Mouse (Mus musculus) midbrain, postnatal 0 days (tissue): Measurements from ENCODE around the gene Chrnd. TPM values are rescaled to one million over a fixed set of nuclear protein-coding genes. Genes with fewer than 3 reads are reported as not detected.

Source experiments
- ATAC-seq: fragments of 200-750 bp; cut with Nextera tagmentation; 2 replicates; pipeline ENCODE4 v1.8.0; 2017; ENCODE audit warnings: moderate number of reproducible peaks, mild to moderate bottlenecking, moderate TSS enrichment, moderate library complexity; ENCODE audit not compliant: low FRiP score
- DNase-seq: peaks from one replicate; pipeline ENCODE4 v3.0.0-alpha.2; 2015; ENCODE audit warnings: low spot score
- H3K27ac ChIP-seq: fragments of 300-500 bp; sonication (generic); 2 replicates; pipeline ENCODE4 v1.5.1; 2014; ENCODE audit warnings: low read depth, mild to moderate bottlenecking, low read length, mixed read lengths
- H3K27me3 ChIP-seq: fragments of 300-500 bp; sonication (generic); 2 replicates; pipeline ENCODE4 v1.6.1; 2014; ENCODE audit warnings: low read length, control low read depth, mixed read lengths; ENCODE audit not compliant: insufficient read depth
- H3K36me3 ChIP-seq: fragments of 300-500 bp; sonication (generic); 2 replicates; pipeline ENCODE4 v1.6.1; 2014; ENCODE audit warnings: low read length, control low read depth, mixed read lengths; ENCODE audit not compliant: insufficient read depth
- H3K4me1 ChIP-seq: fragments of 300-500 bp; sonication (generic); 2 replicates; pipeline ENCODE4 v1.6.1; 2014; ENCODE audit warnings: mild to moderate bottlenecking, control low read depth, antibody characterized with exemption, low read length, mixed read lengths; ENCODE audit not compliant: insufficient read depth
- H3K4me2 ChIP-seq: fragments of 300-500 bp; sonication (generic); 2 replicates; pipeline ENCODE4 v1.6.1; 2014; ENCODE audit warnings: low read depth, mild to moderate bottlenecking, low read length, mixed read lengths; ENCODE audit not compliant: poor library complexity, severe bottlenecking
- H3K4me3 ChIP-seq: fragments of 300-500 bp; sonication (generic); 2 replicates; pipeline ENCODE4 v1.5.1; 2014; ENCODE audit warnings: low read depth, mild to moderate bottlenecking, low read length, moderate library complexity
- H3K9ac ChIP-seq: fragments of 300-500 bp; sonication (generic); replicated peaks from 2 replicates; pipeline ENCODE4 v1.6.1; 2014; ENCODE audit warnings: mild to moderate bottlenecking, low read length, moderate library complexity, mixed read lengths; ENCODE audit not compliant: poor library complexity, severe bottlenecking
- H3K9me3 ChIP-seq: fragments of 300-500 bp; sonication (generic); 2 replicates; pipeline ENCODE4 v1.6.1; 2016; ENCODE audit warnings: low read length, control low read depth
- CTCF ChIP-seq: IDR thresholded peaks from 2 replicates; pipeline ENCODE4 v1.5.1; 2016; ENCODE audit warnings: antibody characterized with exemption, mild to moderate bottlenecking
- WGBS: fragments of 180-500 bp; shearing (Covaris S2); extraction: QIAGEN DNeasy Blood & Tissue Kit; methylation state at CpG from one replicate; pipeline ENCODE4 v1.1.7; 2014; 5-methylcytosine and 5-hydroxymethylcytosine counted together
- polyA plus RNA-seq: library from polyadenylated mRNA; unstranded; fragments of >200 nt; fragmentation: Nextera tagmentation; extraction: Ambion mirVana; gene quantifications from 2 replicates; pipeline ENCODE4 v1.2.1, GENCODE M21; 2015
- total RNA-seq: library from RNA; depleted of rRNA; stranded (reverse); fragments of >200 nt; gene quantifications from 2 replicates; pipeline ENCODE4 v1.2.3, GENCODE M21; 2014

The Chrnd gene
- total and polyA plus RNA-seq, 2 experiments from 2014 or later, result not detected

GRCm38 (mm10) chr1:87153776-87154500 lies 36.5 kb upstream of the Chrnd start:
- DNase-seq (no peak), ATAC-seq (peak; percentile 35; the same call in 1 of the 2 replicates)
- H3K9me3 ChIP-seq, result no peaks in the 10 kb centered on the region
- H3K4me2 ChIP-seq, result peak overlapping the region; percentile 82
- peaks cover 75% of the 10 kb centered on the region for H3K27me3 ChIP-seq
- peak overlapping the region; percentile 44; the same call in 1 of the 2 replicates for H3K9ac ChIP-seq
- no peak overlapping the region for H3K27ac ChIP-seq
- peak overlapping the region; percentile 48 for H3K4me3 ChIP-seq
- no peaks in the 10 kb centered on the region for H3K36me3 ChIP-seq
- no peak for TF ChIP-seq CTCF
- under 1% methylated on average over 60 of the region's 72 CpGs for WGBS
- no peaks in the 10 kb centered on the region; the same call in 1 of the 2 replicates for H3K4me1 ChIP-seq

- peak overlapping the region; percentile 48 for H3K4me3 ChIP-seq
- no peaks in the 10 kb centered on the region for H3K9me3 ChIP-seq
- no peaks in the 10 kb centered on the region for H3K36me3 ChIP-seq
- WGBS, result 1% methylated on average over 49 of the region's 58 CpGs
- peak; percentile 18; the same call in 1 of the 2 replicates for TF ChIP-seq CTCF
- H3K27me3 ChIP-seq, result peaks cover 75% of the 10 kb centered on the region
- DNase-seq (no peak), ATAC-seq (no peak; the same call in 1 of the 2 replicates)
- no peak overlapping the region for H3K27ac ChIP-seq
- H3K4me1 ChIP-seq, result no peaks in the 10 kb centered on the region; the same call in 1 of the 2 replicates
- peak overlapping the region; percentile 82 for H3K4me2 ChIP-seq
- H3K9ac ChIP-seq, result no peak overlapping the region
These were observed 35.8 kb upstream of the Chrnd start for GRCm38 (mm10) chr1:87154501-87155120.

DNA sequence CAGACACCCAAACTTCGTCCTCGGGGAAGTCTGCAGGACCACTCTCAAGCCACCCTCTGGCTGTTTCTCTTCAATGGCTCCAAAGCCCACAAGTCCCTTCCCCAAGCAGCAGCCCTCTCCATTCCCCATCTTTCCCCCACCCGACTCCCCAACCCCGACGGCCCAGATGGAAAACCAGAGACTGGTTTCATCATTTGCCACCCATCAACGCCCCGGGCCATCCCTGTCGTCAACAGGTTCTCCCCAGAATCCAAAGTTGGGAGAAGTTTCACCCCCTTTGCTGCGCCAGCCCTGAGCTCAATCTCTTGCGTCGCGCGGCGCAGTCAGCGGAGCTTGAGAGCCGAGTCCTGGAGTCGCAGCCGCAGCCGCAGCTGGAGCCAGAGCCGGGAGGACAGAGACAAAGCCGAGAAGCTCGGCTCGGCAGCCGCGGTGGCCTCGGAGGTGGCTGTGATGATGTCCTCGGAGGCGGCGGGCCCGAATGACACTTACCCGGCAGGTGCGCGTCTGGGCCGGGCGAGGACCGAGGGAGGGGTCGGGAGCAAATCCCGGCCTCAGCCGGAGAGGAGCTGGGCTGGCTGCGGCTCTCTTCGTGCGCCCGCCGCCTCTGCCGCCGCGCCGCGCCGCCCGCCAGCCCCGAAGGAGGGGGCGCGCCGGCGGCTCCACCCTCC lies 34.7 kb upstream of the Chrnd start:
- Histone ChIP-seq H3K9me3 (no peaks in the 10 kb centered on the region), H3K4me2 (peak overlapping the region; percentile 82), H3K27me3 (peaks cover 73% of the 10 kb centered on the region), H3K27ac (no peak overlapping the region), H3K4me3 (peak overlapping the region; percentile 48), H3K4me1 (no peaks in the 10 kb centered on the region; the same call in 1 of the 2 replicates), H3K9ac (peak overlapping the region; percentile 56), H3K36me3 (no peaks in the 10 kb centered on the region)
- DNase-seq, result peak; percentile 30
- peak; percentile 18; the same call in 1 of the 2 replicates for ATAC-seq
- TF ChIP-seq CTCF, result no peak
- under 1% methylated on average over 55 of the region's 56 CpGs for WGBS

GRCm38 (mm10) chr1:87156199-87156587 lies 34.2 kb upstream of the Chrnd start, which contains the start of gene Ecel1:
TSS of gene Ecel1 (minus strand) at chr1:87156521.
- Histone ChIP-seq H3K4me3 (peak within 1 kb of the TSS; percentile 48), H3K4me2 (peak within 1 kb of the TSS; percentile 82), H3K9ac (peak within 1 kb of the TSS; percentile 56), H3K27me3 (peaks cover 73% of the 10 kb centered on the region), H3K4me1 (no peaks in the 10 kb centered on the region; the same call in 1 of the 2 replicates), H3K9me3 (no peaks in the 10 kb centered on the region), H3K36me3 (no peaks in the 10 kb centered on the region), H3K27ac (no peak within 1 kb of the TSS)
- no peak for TF ChIP-seq CTCF
- WGBS, result 4% methylated on average over 12 of the region's 12 CpGs
- DNase-seq (no peak), ATAC-seq (peak; percentile 21; the same call in 1 of the 2 replicates)

DNA sequence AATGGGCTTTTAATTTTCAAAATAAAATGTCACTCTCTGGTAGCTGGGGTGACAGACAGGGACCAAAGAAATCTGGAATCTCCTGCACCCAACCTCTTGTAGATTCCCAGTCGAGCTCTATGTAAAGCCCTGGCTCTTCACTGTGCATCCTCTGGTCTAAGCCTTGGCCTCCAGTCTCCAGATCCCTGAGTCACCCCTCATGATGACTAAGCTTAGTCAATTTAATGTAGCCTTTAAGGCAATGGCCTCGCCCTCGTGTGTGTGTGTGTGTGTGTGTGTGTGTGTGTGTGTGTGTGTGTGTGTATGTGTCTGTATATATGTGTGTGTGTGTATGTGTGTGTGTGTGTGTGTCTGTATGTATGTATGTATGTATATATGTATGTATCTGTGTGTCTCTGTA lies 31.0 kb upstream of the Chrnd start:
- no peak for DNase-seq
- 78% methylated on average over 3 of the region's 3 CpGs for WGBS
- Histone ChIP-seq H3K27ac (no peak overlapping the region), H3K9me3 (no peaks in the 10 kb centered on the region), H3K4me3 (no peak overlapping the region), H3K36me3 (no peaks in the 10 kb centered on the region), H3K4me1 (no peaks in the 10 kb centered on the region; the same call in 1 of the 2 replicates), H3K27me3 (peaks cover 45% of the 10 kb centered on the region), H3K9ac (no peak overlapping the region), H3K4me2 (no peak overlapping the region)
- no peak for ATAC-seq
- no peak for TF ChIP-seq CTCF
